Mouse (Mus musculus): ENCODE measurements around the gene Rmdn2. TPM values are rescaled to one million over a fixed set of nuclear protein-coding genes. Genes with fewer than 3 reads are reported as not detected.

Gene Rmdn2
- polyA plus RNA-seq, 1 experiment: 143 TPM

DNA sequence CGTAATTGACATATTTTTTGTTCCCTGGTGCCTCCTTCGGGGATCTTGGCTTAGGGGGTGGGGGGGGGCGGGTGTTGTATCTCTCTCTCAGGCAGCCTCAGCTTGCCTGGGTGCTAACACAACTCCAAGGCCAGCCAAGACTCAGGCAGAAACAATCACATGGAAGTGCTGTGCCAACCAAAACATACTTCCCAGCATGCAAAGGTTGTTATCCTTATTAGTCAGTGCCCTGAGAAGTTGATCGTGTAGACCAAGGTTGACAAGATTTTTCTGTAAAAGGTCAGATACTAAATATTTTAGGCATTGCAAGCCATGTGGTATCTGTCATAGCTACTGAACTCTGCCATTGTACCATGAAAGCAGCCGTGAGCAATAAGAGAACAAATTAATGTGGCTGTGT lies 89.2 kb downstream of the Rmdn2 start:
- no peak overlapping the region for H3K4me3 ChIP-seq (ENCODE audit: control insufficient read depth, low read depth, low read length)
- no peaks in the 10 kb centered on the region for H3K27me3 ChIP-seq (ENCODE audit: control insufficient read depth, insufficient read depth, low read length)
- no peaks in the 10 kb centered on the region for H3K36me3 ChIP-seq (ENCODE audit: control insufficient read depth, insufficient read depth, low read length)
- no peaks in the 10 kb centered on the region for H3K4me1 ChIP-seq (ENCODE audit: control insufficient read depth, insufficient read depth, low read length)
- no peak overlapping the region for H3K27ac ChIP-seq (ENCODE audit: control insufficient read depth, insufficient read depth, low read depth, low read length)
- TF ChIP-seq CTCF (IDR thresholded peaks at IDR 0.05; ENCODE audit: control insufficient read depth, insufficient read depth, insufficient replicate concordance, low read depth, low read length) (no peak), POLR2A (IDR thresholded peaks at IDR 0.05; ENCODE audit: control insufficient read depth, low read depth, low read length) (no peak)

DNA sequence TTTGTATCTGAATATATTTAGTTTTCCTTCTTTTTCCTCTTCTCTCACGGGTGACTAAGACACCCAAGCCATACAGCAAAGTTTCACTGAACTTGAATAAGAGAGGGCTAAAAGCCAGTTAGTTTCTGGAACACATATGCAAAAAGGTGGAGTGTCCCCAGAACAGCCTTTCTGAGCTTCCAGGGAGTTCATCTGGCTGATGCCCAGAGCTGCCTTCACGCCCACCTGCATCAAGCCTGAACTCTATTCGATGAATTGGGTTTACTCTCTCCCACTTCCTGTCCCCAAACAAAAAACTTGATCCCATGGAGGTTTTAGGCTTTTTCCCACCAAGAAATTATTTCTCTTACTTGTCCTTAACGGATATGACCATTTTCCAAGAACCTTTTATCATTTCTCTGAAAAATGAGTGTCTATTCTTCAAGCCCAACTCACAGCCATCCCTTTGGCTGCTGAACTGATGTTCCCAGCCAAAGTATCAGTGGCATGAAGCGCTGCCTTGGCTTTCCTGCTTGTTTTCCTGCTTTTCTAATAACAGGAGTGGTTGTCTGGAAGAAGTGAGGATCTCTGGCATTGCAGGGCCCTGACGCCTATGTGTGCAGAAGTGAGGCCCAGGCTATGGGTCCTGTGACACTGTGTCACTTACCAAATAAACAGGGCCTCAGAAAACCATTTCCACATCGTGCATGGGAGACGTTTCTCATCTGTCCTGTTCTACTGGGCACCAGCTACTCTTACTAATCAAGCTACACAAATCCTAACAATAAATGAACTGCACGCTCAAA lies 94.2 kb downstream of the Rmdn2 start:
- no peaks in the 10 kb centered on the region for H3K36me3 ChIP-seq (ENCODE audit: control insufficient read depth, insufficient read depth, low read length)
- TF ChIP-seq CTCF (IDR thresholded peaks at IDR 0.05; ENCODE audit: control insufficient read depth, insufficient read depth, insufficient replicate concordance, low read depth, low read length) (no peak), POLR2A (IDR thresholded peaks at IDR 0.05; ENCODE audit: control insufficient read depth, low read depth, low read length) (no peak)
- no peaks in the 10 kb centered on the region for H3K4me1 ChIP-seq (ENCODE audit: control insufficient read depth, insufficient read depth, low read length)
- no peak overlapping the region for H3K4me3 ChIP-seq (ENCODE audit: control insufficient read depth, low read depth, low read length)
- H3K27ac ChIP-seq (ENCODE audit: control insufficient read depth, insufficient read depth, low read depth, low read length): no peak overlapping the region
- H3K27me3 ChIP-seq (ENCODE audit: control insufficient read depth, insufficient read depth, low read length): no peaks in the 10 kb centered on the region

DNA sequence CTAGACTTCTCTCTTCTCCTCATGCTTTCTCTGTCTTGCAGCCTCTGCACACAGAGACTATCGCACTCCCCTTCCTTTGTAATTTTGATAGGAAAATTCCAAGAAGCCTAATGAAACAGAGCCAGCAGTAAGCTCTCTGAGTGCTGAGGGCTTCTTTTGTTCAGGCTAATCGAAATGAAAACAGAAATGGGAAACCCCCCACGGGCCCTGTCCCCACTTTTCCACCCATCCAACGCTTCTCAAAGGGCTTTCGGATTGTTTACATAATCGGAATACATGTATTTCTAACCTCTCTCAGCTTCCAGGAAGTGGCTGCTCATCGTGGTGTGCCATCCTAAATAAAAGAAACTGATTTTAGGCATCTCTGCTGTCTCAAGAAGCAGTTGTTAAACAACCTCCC lies 96.5 kb downstream of the Rmdn2 start:
- TF ChIP-seq POLR2A (IDR thresholded peaks at IDR 0.05; ENCODE audit: control insufficient read depth, low read depth, low read length): no peak
- no peak for TF ChIP-seq CTCF (IDR thresholded peaks at IDR 0.05; ENCODE audit: control insufficient read depth, insufficient read depth, insufficient replicate concordance, low read depth, low read length)
- no peaks in the 10 kb centered on the region; the same call in 1 of the 2 replicates for H3K27me3 ChIP-seq (ENCODE audit: control insufficient read depth, insufficient read depth, low read length)

DNA sequence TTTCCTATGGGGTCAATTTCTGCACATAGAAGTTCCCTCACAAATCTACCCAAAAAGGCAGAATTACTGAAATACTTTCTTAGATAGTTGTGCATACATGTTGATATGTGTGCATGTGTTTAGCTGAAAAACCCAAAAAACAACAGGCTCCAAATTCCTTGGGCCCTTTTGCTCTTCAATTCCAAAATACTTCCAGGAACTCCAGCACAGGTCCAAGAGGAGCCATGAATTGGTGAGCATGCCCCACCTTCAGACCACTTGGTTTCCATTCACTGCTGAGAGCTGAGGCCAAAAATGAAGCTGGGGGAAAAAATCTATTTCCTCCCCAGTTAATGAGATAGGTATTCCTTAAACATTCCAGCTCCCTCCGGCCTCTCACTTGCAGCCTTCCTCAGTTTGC lies 98.1 kb downstream of the Rmdn2 start:
- Histone ChIP-seq H3K27me3 (ENCODE audit: control insufficient read depth, insufficient read depth, low read length) (no peaks in the 10 kb centered on the region; the same call in 1 of the 2 replicates), H3K4me3 (ENCODE audit: control insufficient read depth, low read depth, low read length) (no peak overlapping the region), H3K4me1 (ENCODE audit: control insufficient read depth, insufficient read depth, low read length) (peaks cover 11% of the 10 kb centered on the region), H3K36me3 (ENCODE audit: control insufficient read depth, insufficient read depth, low read length) (no peaks in the 10 kb centered on the region), H3K27ac (ENCODE audit: control insufficient read depth, insufficient read depth, low read depth, low read length) (no peak overlapping the region)
- TF ChIP-seq POLR2A (IDR thresholded peaks at IDR 0.05; ENCODE audit: control insufficient read depth, low read depth, low read length) (no peak), CTCF (IDR thresholded peaks at IDR 0.05; ENCODE audit: control insufficient read depth, insufficient read depth, insufficient replicate concordance, low read depth, low read length) (no peak)

More for the DNA sequence above, 96.5 kb downstream of the Rmdn2 start:
- H3K4me3 ChIP-seq (ENCODE audit: control insufficient read depth, low read depth, low read length): no peak overlapping the region
- no peaks in the 10 kb centered on the region for H3K4me1 ChIP-seq (ENCODE audit: control insufficient read depth, insufficient read depth, low read length)
- no peak overlapping the region for H3K27ac ChIP-seq (ENCODE audit: control insufficient read depth, insufficient read depth, low read depth, low read length)
- H3K36me3 ChIP-seq (ENCODE audit: control insufficient read depth, insufficient read depth, low read length): no peaks in the 10 kb centered on the region

DNA sequence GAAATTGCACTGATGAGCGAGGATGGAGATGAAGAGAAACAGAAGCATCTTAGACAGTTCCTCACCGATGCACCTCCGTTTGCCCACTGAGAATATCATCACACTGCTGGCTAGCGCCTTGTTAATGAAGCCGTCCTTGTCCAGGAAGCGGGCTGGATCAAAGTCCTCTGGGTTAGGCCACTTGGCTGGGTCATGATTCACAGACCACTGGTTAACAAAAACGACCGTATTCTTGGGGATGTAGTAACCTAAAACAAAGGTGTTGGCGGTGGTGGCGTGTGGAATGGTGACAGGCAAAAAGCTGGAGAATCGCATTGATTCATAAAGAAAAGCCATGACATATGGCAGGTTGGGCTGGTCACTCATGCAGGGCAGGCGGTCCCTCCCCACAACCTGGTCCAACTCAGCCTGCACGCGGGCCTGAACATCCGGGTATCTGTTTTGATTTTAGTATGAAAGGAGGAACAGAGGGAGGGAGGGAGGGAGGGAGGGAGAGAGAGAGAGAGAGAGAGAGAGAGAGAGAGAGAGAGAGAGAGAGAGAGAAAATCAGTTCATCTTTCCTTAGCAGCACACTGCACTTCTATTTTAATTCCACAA lies 98.7 kb downstream of the Rmdn2 start:
- peaks cover 3% of the 10 kb centered on the region; the same call in 1 of the 2 replicates for H3K27me3 ChIP-seq (ENCODE audit: control insufficient read depth, insufficient read depth, low read length)
- H3K4me1 ChIP-seq (ENCODE audit: control insufficient read depth, insufficient read depth, low read length): peaks cover 11% of the 10 kb centered on the region
- no peak overlapping the region for H3K4me3 ChIP-seq (ENCODE audit: control insufficient read depth, low read depth, low read length)

DNA sequence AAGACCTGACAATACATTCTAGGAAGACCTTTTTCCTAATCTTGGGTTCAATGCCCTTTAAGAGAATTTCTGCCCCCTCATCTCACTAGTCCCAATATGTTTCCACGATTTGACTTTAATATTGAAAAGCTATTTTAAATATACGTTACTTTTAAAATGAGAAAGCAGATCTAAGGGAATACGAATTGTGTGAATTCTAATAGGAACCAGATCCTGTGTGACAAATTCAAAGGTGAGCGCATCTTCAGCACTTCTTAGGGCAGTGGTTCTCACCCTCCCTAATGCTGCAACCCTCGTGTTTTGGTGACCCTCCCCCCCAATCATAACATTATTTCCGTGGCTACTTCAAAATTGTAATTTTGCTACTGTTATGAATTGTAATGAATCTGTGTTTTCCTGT lies 100.3 kb downstream of the Rmdn2 start:
- Histone ChIP-seq H3K4me1 (ENCODE audit: control insufficient read depth, insufficient read depth, low read length) (peaks cover 13% of the 10 kb centered on the region), H3K36me3 (ENCODE audit: control insufficient read depth, insufficient read depth, low read length) (no peaks in the 10 kb centered on the region), H3K27me3 (ENCODE audit: control insufficient read depth, insufficient read depth, low read length) (peaks cover 3% of the 10 kb centered on the region; the same call in 1 of the 2 replicates), H3K27ac (ENCODE audit: control insufficient read depth, insufficient read depth, low read depth, low read length) (no peak overlapping the region), H3K4me3 (ENCODE audit: control insufficient read depth, low read depth, low read length) (peak overlapping the region; percentile 88)
- no peak for TF ChIP-seq CTCF (IDR thresholded peaks at IDR 0.05; ENCODE audit: control insufficient read depth, insufficient read depth, insufficient replicate concordance, low read depth, low read length)

More for the DNA sequence above, 98.7 kb downstream of the Rmdn2 start:
- H3K36me3 ChIP-seq (ENCODE audit: control insufficient read depth, insufficient read depth, low read length): no peaks in the 10 kb centered on the region
- no peak for TF ChIP-seq POLR2A (IDR thresholded peaks at IDR 0.05; ENCODE audit: control insufficient read depth, low read depth, low read length)
- TF ChIP-seq CTCF (IDR thresholded peaks at IDR 0.05; ENCODE audit: control insufficient read depth, insufficient read depth, insufficient replicate concordance, low read depth, low read length): no peak
- no peak overlapping the region for H3K27ac ChIP-seq (ENCODE audit: control insufficient read depth, insufficient read depth, low read depth, low read length)

DNA sequence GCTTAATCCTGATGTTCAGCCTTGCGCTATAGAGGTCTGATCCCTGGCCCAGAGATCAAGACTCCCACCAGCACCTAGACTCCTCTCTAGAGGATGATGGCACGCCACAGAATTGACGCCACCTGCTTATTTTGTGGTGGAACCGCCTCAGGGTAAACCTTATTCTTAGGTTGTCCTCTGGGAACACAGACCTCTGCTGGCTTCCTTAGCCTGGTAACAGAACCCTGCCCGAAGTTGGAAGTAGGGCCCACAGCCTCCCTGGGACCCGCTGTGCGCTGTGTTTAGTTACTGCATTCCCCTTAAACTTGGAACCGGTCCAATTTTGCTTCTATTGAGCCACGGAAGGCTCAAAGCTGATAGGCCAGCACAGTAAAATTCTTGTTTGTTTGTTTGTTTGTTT lies 100.9 kb downstream of the Rmdn2 start:
- TF ChIP-seq CTCF (IDR thresholded peaks at IDR 0.05; ENCODE audit: control insufficient read depth, insufficient read depth, insufficient replicate concordance, low read depth, low read length) (no peak), POLR2A (IDR thresholded peaks at IDR 0.05; ENCODE audit: control insufficient read depth, low read depth, low read length) (no peak)

More for the DNA sequence above, 100.9 kb downstream of the Rmdn2 start:
- H3K4me1 ChIP-seq (ENCODE audit: control insufficient read depth, insufficient read depth, low read length): peaks cover 13% of the 10 kb centered on the region
- no peak overlapping the region for H3K27ac ChIP-seq (ENCODE audit: control insufficient read depth, insufficient read depth, low read depth, low read length)
- H3K4me3 ChIP-seq (ENCODE audit: control insufficient read depth, low read depth, low read length): peak overlapping the region; percentile 88
- peaks cover 3% of the 10 kb centered on the region; the same call in 1 of the 2 replicates for H3K27me3 ChIP-seq (ENCODE audit: control insufficient read depth, insufficient read depth, low read length)
- H3K36me3 ChIP-seq (ENCODE audit: control insufficient read depth, insufficient read depth, low read length): no peaks in the 10 kb centered on the region
